Mouse (Mus musculus) olfactory bulb, adult 2 months (tissue): ENCODE measurements around the gene Fpgt. TPM values are rescaled to one million over a fixed set of nuclear protein-coding genes. Genes with fewer than 3 reads are reported as not detected.

Experiments
- H3K27ac ChIP-seq: fragments of 200-500 bp; 2 replicates; pipeline ENCODE4 v1.5.1; 2012; ENCODE audit warnings: low read depth, low read length; ENCODE audit not compliant: insufficient read depth
- H3K4me1 ChIP-seq: fragments of 200-500 bp; 2 replicates; pipeline ENCODE4 v1.6.1; 2012; ENCODE audit warnings: low read length; ENCODE audit not compliant: control insufficient read depth, insufficient read depth
- H3K4me3 ChIP-seq: fragments of 200-500 bp; 2 replicates; pipeline ENCODE4 v1.5.1; 2012; ENCODE audit warnings: mild to moderate bottlenecking, low read depth, low read length, moderate library complexity; ENCODE audit not compliant: insufficient read depth
- CTCF ChIP-seq: fragments of 200-500 bp; IDR thresholded peaks from 2 replicates; pipeline ENCODE4 v1.5.1; 2012; ENCODE audit warnings: low read depth, mild to moderate bottlenecking, low read length, moderate library complexity; ENCODE audit not compliant: insufficient read depth
- POLR2A ChIP-seq: fragments of 200-500 bp; IDR thresholded peaks from 2 replicates; pipeline ENCODE4 v1.6.1; 2012; ENCODE audit warnings: mild to moderate bottlenecking, low read depth, low read length, moderate library complexity; ENCODE audit not compliant: insufficient read depth
- WGBS: fragments of 180-500 bp; shearing (Covaris S2); methylation state at CpG from one replicate; pipeline ENCODE4 v1.1.7; 2018; 5-methylcytosine and 5-hydroxymethylcytosine counted together
- polyA plus RNA-seq: library from polyadenylated mRNA; stranded (reverse); fragments of >200 nt; gene quantifications from 2 replicates; pipeline ENCODE4 v1.2.4, GENCODE M21; 2012; ENCODE audit warnings: low replicate concordance; ENCODE audit not compliant: missing spikeins, insufficient read depth, insufficient read length

Gene Fpgt
- polyA plus RNA-seq, result not detected in 2 replicates

DNA sequence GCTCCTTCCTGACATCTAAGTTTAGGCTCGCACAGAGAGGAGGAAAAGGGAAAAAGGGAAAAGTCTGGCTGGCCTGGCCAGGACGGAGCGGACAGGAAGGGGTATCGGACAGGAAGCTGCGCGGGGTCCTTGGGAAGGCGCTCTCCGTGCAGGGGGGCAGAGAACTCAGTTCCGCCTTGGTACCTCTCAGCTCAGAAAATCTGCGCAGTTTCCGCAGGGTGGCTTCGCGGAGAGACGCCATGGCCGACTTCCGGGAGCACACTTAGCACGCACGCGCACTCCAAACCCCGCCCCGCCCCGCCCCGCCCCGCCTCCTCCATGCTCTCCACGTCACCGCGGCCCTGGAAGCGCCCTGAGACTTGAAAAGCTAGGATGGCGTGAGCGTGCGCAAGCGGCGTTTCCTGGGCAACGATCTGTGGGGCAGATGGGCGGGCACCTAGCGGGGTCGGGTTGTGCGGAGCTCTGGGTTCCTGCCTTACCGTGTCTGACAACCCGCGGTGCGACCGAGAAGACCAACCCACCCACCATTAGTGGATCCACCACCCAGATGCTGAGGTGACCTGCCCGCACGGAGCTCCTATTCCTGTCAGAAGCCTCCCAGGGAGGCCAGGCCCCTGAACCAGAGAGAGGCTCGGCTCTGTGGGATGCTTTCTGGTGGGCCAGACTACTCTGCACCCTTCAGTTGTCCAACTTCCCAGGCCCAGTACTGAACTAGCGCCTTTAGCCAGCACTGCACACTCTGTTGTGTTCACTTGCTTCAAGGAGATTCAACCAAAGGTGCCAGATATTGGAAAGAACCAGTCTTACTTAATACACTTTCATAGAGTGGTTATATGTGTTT is at the start of gene Fpgt, which contains the start of gene Lrriq3:
TSS of gene Fpgt (minus strand) at position 288 of the 841 bp plus-strand sequence.
TSS of gene Lrriq3 (plus strand) at position 319 of the 841 bp plus-strand sequence.
- Histone ChIP-seq H3K27ac (peak within 1 kb of the TSS; percentile 98), H3K4me1 (peaks cover 3% of the 10 kb centered on the region; the same call in 1 of the 2 replicates), H3K4me3 (peak within 1 kb of the TSS; percentile 93)
- under 1% methylated on average over 47 of the region's 47 CpGs for WGBS
- peak; percentile 64; the same call in 1 of the 2 replicates for TF ChIP-seq POLR2A
- TF ChIP-seq CTCF, result no peak

DNA sequence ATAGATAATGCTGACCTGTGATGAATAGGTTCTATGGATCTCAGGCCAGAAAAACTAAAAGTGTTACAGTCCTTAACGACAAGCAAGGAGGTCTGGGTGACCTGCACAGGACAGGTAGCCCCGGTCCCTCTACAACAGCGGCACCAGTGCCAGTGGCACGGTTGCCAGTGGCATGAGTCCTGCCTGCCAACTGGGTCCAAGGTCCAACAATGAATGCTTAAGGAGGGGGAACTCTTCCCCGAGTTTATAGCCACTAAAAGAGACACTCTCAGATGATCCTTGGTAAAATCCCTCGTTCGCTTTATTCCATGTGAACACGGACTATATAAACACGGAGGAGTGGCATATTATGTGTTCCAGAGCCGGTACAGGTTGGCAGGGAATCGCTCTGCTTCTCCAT is 47.8 kb upstream of the Fpgt start:
- H3K4me3 ChIP-seq, result no peak overlapping the region
- 93% methylated on average over 11 of the region's 11 CpGs for WGBS
- no peak for TF ChIP-seq POLR2A

GRCm38 (mm10) chr3:155137737-155138136 is 44.5 kb upstream of the Fpgt start:
- 38% methylated on average over 5 of the region's 5 CpGs for WGBS
- Histone ChIP-seq H3K4me3 (no peak overlapping the region), H3K4me1 (no peaks in the 10 kb centered on the region), H3K27ac (no peak overlapping the region)
- TF ChIP-seq POLR2A (no peak), CTCF (no peak)

More for the DNA sequence above, 47.8 kb upstream of the Fpgt start:
- Histone ChIP-seq H3K27ac (no peak overlapping the region), H3K4me1 (no peaks in the 10 kb centered on the region)

DNA sequence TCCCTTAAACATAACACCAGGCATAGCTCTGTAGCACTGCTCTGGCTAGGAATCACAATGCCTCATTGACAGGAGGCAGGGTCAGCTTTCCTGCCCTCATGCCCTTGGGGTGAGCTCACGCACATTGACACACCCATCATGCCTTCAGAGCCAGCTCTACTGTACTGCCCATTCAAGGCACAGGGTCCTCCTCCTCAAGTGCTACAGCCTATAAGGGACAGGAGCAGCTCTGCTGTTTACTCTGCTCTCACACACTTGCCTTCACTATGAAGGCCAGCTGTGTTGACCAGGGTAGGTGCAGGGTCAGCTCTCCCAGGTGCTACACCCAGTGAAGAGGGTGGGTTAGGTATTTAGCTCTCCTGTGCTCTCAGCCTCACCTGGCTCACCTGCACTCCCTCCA is 12.8 kb upstream of the Fpgt start:
- TF ChIP-seq CTCF, result no peak
- TF ChIP-seq POLR2A, result no peak
- no peak overlapping the region for H3K27ac ChIP-seq
- H3K4me3 ChIP-seq, result no peak overlapping the region
- H3K4me1 ChIP-seq, result no peaks in the 10 kb centered on the region
- WGBS, result 76% methylated on average over 1 of the region's 1 CpGs

DNA sequence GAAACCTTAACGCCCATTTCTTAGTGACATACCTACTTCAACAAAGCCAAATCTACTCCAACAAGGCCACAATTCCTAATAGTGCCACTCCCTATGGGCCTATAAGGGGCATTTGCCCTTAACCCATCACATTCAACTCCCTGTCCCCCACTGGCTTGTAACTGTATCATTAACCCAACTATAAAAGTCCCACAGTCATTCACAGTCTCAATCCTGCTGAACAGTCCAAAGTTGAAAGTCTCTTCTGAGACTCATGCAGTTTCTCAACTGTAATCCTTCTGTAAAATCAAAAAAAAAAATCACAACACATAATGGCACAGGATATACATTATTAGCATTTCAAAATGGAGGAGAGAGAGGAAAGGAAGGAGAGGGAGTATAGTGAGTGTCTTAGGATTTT is 6.1 kb upstream of the Fpgt start:
- no peak for TF ChIP-seq CTCF
- TF ChIP-seq POLR2A, result no peak
- Histone ChIP-seq H3K4me3 (no peak overlapping the region), H3K27ac (no peak overlapping the region), H3K4me1 (no peaks in the 10 kb centered on the region)
- 88% methylated on average over 1 of the region's 1 CpGs for WGBS

GRCm38 (mm10) chr3:155092081-155092480 is 1.1 kb downstream of the Fpgt start:
- TF ChIP-seq POLR2A, result no peak
- no peak for TF ChIP-seq CTCF
- H3K4me1 ChIP-seq, result peaks cover 3% of the 10 kb centered on the region; the same call in 1 of the 2 replicates
- no peak overlapping the region for H3K27ac ChIP-seq
- H3K4me3 ChIP-seq, result no peak overlapping the region
- 90% methylated on average over 6 of the region's 6 CpGs for WGBS

GRCm38 (mm10) chr3:155077908-155078307 is 15.3 kb downstream of the Fpgt start:
- 74% methylated on average over 4 of the region's 4 CpGs for WGBS
- H3K27ac ChIP-seq, result no peak overlapping the region
- H3K4me3 ChIP-seq, result no peak overlapping the region
- H3K4me1 ChIP-seq, result no peaks in the 10 kb centered on the region
- TF ChIP-seq POLR2A (no peak), CTCF (no peak)

DNA sequence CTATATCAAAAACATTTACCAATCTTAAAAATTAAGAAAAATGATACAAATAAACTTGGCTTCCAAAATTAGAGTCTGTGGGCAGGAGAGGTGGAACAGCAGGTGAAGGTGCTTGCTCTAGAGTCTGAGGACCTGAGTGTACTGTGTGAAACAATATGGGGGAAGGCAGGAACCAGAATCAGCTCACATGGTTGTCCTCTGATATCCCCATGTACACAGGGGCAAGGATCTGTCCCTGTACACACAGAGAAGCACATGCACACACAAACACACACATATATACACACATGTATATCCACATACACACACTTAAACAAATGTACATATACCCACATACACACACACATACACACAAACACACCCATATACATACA is 33.8 kb downstream of the Fpgt start:
- Histone ChIP-seq H3K4me1 (no peaks in the 10 kb centered on the region), H3K4me3 (no peak overlapping the region), H3K27ac (no peak overlapping the region)
- TF ChIP-seq POLR2A (no peak), CTCF (no peak)

GRCm38 (mm10) chr3:155058800-155059448 is 34.3 kb downstream of the Fpgt start:
- no peak for TF ChIP-seq POLR2A
- no peak for TF ChIP-seq CTCF
- Histone ChIP-seq H3K4me1 (no peaks in the 10 kb centered on the region), H3K4me3 (no peak overlapping the region), H3K27ac (no peak overlapping the region)
- WGBS, result 84% methylated on average over 6 of the region's 6 CpGs
